Mouse (Mus musculus) liver, embryonic 14.5 days (tissue): Measurements from ENCODE around the gene Tmem231. TPM values are rescaled to one million over a fixed set of nuclear protein-coding genes. Genes with fewer than 3 reads are reported as not detected.
A peak's percentile ranks its signal among the peaks of the same experiment; 100 is the strongest.

Experiments used
- ATAC-seq: fragments of 200-750 bp; cut with Nextera tagmentation; 2 replicates; pipeline ENCODE4 v1.8.0; 2017; ENCODE audit warnings: moderate number of reproducible peaks, mild to moderate bottlenecking, moderate library complexity; ENCODE audit not compliant: insufficient read depth
- DNase-seq, 3 experiments: peaks; one replicate each; pipeline ENCODE4 v3.0.0-alpha.2; 2012 to 2013; ENCODE audit warnings: low read depth in 3 of 3, low spot score in 3 of 3
- H3K27ac ChIP-seq: fragments of 300-500 bp; sonication (generic); 2 replicates; pipeline ENCODE4 v1.5.1; 2014; ENCODE audit warnings: moderate library complexity, mild to moderate bottlenecking, control low read depth, inconsistent platforms
- H3K27me3 ChIP-seq: fragments of 300-500 bp; sonication (generic); 2 replicates; pipeline ENCODE4 v1.6.1; 2014; ENCODE audit warnings: mild to moderate bottlenecking, low read length, moderate library complexity; ENCODE audit not compliant: control insufficient read depth, insufficient read depth
- H3K36me3 ChIP-seq: fragments of 300-500 bp; sonication (generic); replicated peaks from 2 replicates; pipeline ENCODE4 v1.6.1; 2014; ENCODE audit warnings: low read depth; ENCODE audit not compliant: control insufficient read depth, insufficient read depth
- H3K4me1 ChIP-seq, 2 experiments: fragments of 200-500 bp in 1 of 2; fragments of 300-500 bp in 1 of 2; sonication (generic) in 1 of 2; replicated peaks; 2 replicates each; pipeline ENCODE4 v1.6.1; 2012 to 2014; ENCODE audit warnings: antibody characterized with exemption in 1 of 2, inconsistent platforms in 1 of 2, low read length in 1 of 2; ENCODE audit not compliant: control insufficient read depth in 2 of 2, insufficient read depth in 2 of 2
- H3K4me2 ChIP-seq: fragments of 300-500 bp; sonication (generic); 2 replicates; pipeline ENCODE4 v1.6.1; 2014; ENCODE audit warnings: low read depth, mild to moderate bottlenecking, control low read depth, moderate library complexity
- H3K4me3 ChIP-seq, 2 experiments: fragments of 200-500 bp in 1 of 2; fragments of 300-500 bp in 1 of 2; sonication (generic) in 1 of 2; 2 replicates each; pipeline ENCODE4 v1.5.1; 2012 to 2014; ENCODE audit warnings: low read depth in 2 of 2, low read length in 2 of 2, mild to moderate bottlenecking in 2 of 2, control low read depth in 1 of 2, inconsistent platforms in 1 of 2, moderate library complexity in 1 of 2; ENCODE audit not compliant: insufficient read depth in 1 of 2
- H3K9ac ChIP-seq: fragments of 300-500 bp; sonication (generic); replicated peaks from 2 replicates; pipeline ENCODE4 v1.6.1; 2014; ENCODE audit warnings: mild to moderate bottlenecking, control low read depth, moderate library complexity
- H3K9me3 ChIP-seq: fragments of 300-500 bp; sonication (generic); 2 replicates; pipeline ENCODE4 v1.6.1; 2016; ENCODE audit warnings: low read length, mixed read lengths; ENCODE audit not compliant: control insufficient read depth
- CTCF ChIP-seq: IDR thresholded peaks from 2 replicates; pipeline ENCODE4 v1.5.1; 2016; ENCODE audit warnings: antibody characterized with exemption, low read depth, control low read depth
- EP300 ChIP-seq: IDR thresholded peaks from 2 replicates; pipeline ENCODE4 v1.6.1; 2016; ENCODE audit warnings: antibody characterized with exemption, low read depth
- WGBS: fragments of 180-500 bp; shearing (Covaris S2); extraction: QIAGEN DNeasy Blood & Tissue Kit; methylation state at CpG from one replicate; pipeline ENCODE4 v1.1.7; 2014; ENCODE audit not compliant: insufficient replicate concordance; 5-methylcytosine and 5-hydroxymethylcytosine counted together
- polyA plus RNA-seq, 2 experiments: library from polyadenylated mRNA; depleted of rRNA in 1 of 2; stranded (reverse) in 1 of 2; unstranded in 1 of 2; fragments of >200 nt; fragmentation: Nextera tagmentation in 1 of 2; extraction: Ambion mirVana in 1 of 2; gene quantifications; 2 replicates each; pipeline versions ENCODE4 v1.2.1 to v1.2.3; 2012 to 2014

Tmem231 gene
- polyA plus RNA-seq, 2 experiments: 1.7 to 2.0 TPM

DNA sequence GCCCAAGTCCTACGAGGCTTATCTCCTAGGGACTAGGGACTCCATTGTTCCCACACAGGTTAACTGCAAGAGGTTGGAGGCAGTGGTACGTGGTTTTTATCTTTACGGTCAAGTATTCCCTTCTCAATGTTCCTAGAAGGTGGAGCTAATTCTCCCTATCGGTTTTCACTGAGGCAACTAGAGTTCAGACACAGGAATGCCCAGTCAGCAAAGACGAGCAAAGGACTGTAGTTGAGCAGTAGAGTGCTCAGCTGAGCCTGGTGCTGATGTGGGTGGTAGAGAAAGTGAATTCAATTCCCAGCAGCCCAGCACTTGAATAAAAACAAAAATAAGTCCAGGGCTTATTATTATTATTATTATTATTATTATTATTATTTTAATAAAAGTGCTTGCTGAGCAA is 41.1 kb downstream of the Tmem231 start:
- Histone ChIP-seq H3K9me3 (no peaks in the 10 kb centered on the region), H3K4me3 (no peak overlapping the region), H3K36me3 (no peaks in the 10 kb centered on the region), H3K4me2 (no peak overlapping the region), H3K27me3 (peaks cover 24% of the 10 kb centered on the region), H3K4me1 (peaks cover 7% of the 10 kb centered on the region in 2 experiments; a peak in 3 of 4 replicates), H3K27ac (no peak overlapping the region), H3K9ac (no peak overlapping the region)
- TF ChIP-seq CTCF (no peak), EP300 (no peak)
- DNase-seq (no peak), ATAC-seq (no peak)
- 29% methylated on average over 5 of the region's 5 CpGs for WGBS

GRCm38 (mm10) chr8:111891983-111892382 is 41.7 kb downstream of the Tmem231 start:
- DNase-seq (no peak), ATAC-seq (no peak)
- TF ChIP-seq CTCF (no peak), EP300 (no peak)
- Histone ChIP-seq H3K4me2 (no peak overlapping the region), H3K4me3 (no peak overlapping the region), H3K36me3 (no peaks in the 10 kb centered on the region), H3K27ac (no peak overlapping the region), H3K27me3 (peaks cover 24% of the 10 kb centered on the region), H3K9ac (no peak overlapping the region), H3K4me1 (peaks cover 7 to 11% of the 10 kb centered on the region in 2 experiments; a peak in 3 of 4 replicates), H3K9me3 (no peaks in the 10 kb centered on the region)
- 15% methylated on average over 8 of the region's 8 CpGs for WGBS

- H3K9ac ChIP-seq: no peak overlapping the region
- peaks cover 7 to 16% of the 10 kb centered on the region in 2 experiments; a peak in 3 of 4 replicates for H3K4me1 ChIP-seq
- 47% methylated on average over 6 of the region's 6 CpGs for WGBS
- H3K27ac ChIP-seq: no peak overlapping the region
- no peak for DNase-seq
- no peak overlapping the region for H3K4me3 ChIP-seq
- H3K4me2 ChIP-seq: no peak overlapping the region
- no peak for ATAC-seq
- TF ChIP-seq EP300 (no peak), CTCF (no peak)
- peaks cover 24% of the 10 kb centered on the region for H3K27me3 ChIP-seq
- H3K36me3 ChIP-seq: no peaks in the 10 kb centered on the region
- no peaks in the 10 kb centered on the region for H3K9me3 ChIP-seq
Observed at GRCm38 (mm10) chr8:111890911-111891303, 42.8 kb downstream of the Tmem231 start.

GRCm38 (mm10) chr8:111889931-111890910 is 43.5 kb downstream of the Tmem231 start:
- Histone ChIP-seq H3K4me1 (peaks cover 7 to 16% of the 10 kb centered on the region in 2 experiments; a peak in 3 of 4 replicates), H3K27me3 (peaks cover 24% of the 10 kb centered on the region), H3K4me2 (no peak overlapping the region), H3K4me3 (no peak overlapping the region), H3K9me3 (no peaks in the 10 kb centered on the region), H3K36me3 (no peaks in the 10 kb centered on the region), H3K27ac (no peak overlapping the region), H3K9ac (no peak overlapping the region)
- no peak for ATAC-seq
- TF ChIP-seq EP300 (no peak), CTCF (no peak)
- DNase-seq: no peak
- WGBS: 15% methylated on average over 86 of the region's 86 CpGs

GRCm38 (mm10) chr8:111888091-111888650 is 45.5 kb downstream of the Tmem231 start:
- H3K27ac ChIP-seq: no peak overlapping the region
- ATAC-seq: 0 out of 2 replicates have a peak, but pooled peaks have one; percentile 4
- TF ChIP-seq EP300: no peak
- no peak for TF ChIP-seq CTCF
- peaks cover 24% of the 10 kb centered on the region for H3K27me3 ChIP-seq
- no peak overlapping the region; the same call in 1 of the 2 replicates for H3K4me2 ChIP-seq
- no peak for DNase-seq
- no peaks in the 10 kb centered on the region for H3K9me3 ChIP-seq
- peaks cover 7 to 16% of the 10 kb centered on the region in 2 experiments; a peak in 3 of 4 replicates for H3K4me1 ChIP-seq
- no peak overlapping the region for H3K9ac ChIP-seq
- WGBS: 38% methylated on average over 7 of the region's 7 CpGs
- H3K4me3 ChIP-seq: no peak overlapping the region
- H3K36me3 ChIP-seq: no peaks in the 10 kb centered on the region
